Mouse (Mus musculus) lung, postnatal 4 days (tissue): ENCODE data around the gene Map2k2.
"Not testable (repeated sequence)": the region's sequence is repeated elsewhere in the genome, so short reads cannot be mapped to it uniquely, and the experiment has no call there.

Experiments used
- DNase-seq, 2 experiments: peaks; one replicate each; pipeline ENCODE4 v3.0.0; 2021

Gene Map2k2

GRCm38 (mm10) chr10:81105565-81106112, at the start of gene Map2k2:
Gene Map2k2 (plus strand): TSS chr10:81105915.
- peak; percentile 99 for DNase-seq

DNA sequence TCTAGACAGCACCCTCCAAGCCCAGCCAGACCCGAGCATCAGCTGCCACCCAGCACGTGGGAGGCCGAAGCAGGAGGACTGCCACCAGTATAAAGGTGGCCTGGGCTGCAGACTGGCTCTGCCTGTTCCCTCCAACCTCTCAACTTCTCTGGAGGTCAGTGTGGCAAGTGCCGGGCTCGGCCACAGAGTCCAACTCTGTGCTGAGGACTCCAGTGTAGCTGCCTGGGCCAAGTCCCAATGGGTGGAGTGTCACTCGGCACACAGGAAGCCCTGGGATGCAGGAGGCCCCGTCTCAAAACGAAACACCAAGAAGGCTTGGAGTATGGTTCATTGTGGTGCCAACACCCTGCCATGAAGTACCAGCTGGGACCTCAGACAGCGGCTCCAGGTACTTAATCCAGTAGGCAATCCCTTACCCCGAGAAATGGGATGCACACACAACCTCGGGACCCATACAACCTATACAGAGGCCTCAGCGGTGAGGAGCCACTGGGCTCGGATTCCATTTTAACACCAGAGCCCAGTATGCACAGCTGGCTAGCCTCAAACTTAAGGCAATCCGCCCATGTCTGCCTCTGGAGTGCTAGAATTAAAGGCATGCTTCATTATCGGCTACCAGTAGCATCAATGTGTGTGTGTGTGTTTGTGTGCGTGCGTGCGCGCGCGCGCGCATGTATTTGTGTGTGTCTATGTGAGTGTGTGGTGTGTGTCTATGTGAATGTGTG, 48.1 kb upstream of the Map2k2 start:
- DNase-seq: no peak

GRCm38 (mm10) chr10:81058896-81059295, 46.8 kb upstream of the Map2k2 start:
- no peak for DNase-seq

DNA sequence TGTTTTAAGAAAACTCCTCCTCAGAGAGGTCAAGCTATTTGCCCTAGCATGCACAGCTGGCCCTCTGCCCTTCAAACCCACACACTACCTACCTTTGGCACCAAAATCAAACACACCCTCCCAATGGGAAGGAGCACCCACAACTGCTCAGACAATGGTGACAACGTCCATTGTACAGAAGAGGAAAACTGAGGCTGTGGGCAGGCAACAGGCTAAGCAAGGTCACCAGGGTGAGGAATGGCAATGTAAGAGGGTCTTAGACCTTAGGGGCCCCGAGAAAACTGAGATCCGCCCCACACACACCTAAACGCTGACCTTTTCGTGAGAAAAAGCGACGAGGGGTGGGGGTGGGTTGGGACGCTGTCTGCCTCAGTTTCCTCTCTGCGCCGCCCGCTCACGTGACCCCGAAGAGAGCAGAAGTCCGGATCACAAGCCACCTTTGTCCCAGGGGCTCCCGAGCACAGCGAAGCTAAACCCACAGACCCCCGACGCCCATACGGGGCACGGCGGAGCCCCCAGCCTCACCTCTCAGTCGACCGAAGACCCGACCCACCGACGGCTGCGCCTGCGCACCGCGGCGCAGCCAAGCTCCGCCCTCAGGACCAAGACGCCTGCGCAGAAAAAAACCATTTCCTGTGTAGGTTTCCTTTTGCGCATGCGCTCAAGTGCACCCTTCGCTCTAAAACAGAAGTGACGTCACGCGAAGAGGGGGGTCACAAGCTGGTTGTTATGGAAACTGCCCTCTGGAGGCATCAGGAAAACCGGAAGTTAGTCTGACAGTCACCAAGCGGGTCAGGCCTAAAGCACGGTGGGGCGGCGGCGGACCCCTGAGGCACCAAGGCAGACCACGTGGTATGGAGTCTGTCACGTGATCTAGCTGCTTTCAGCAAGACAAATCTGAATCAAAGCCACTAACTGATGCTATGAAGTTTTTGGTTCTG, 45.8 kb upstream of the Map2k2 start, which contains the start of gene Sgta:
TSS of gene Sgta (minus strand) at position 579 of the 941 bp plus-strand sequence.
- DNase-seq: peak; percentile 99

DNA sequence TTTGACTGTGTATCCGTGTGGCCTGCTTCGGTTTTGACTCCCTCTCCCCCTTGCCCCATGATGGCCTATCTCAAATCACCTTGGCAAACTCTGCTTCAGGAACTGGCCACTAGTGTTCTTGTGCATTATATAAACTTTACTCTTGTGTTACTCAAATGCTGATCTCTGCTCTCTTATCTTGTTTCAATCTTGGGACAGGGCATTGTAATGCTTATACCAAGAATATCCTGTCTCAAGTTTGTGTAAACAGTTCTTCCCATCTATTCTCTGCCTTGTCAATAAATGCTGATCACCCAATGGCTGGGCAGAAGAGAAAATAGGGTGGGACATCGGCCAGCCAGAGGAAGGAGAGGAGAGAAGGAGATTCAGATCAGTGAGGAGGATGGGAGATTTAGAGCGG, 43.0 kb upstream of the Map2k2 start:
- peak in 1 of 2 experiments; percentile 26 for DNase-seq

DNA sequence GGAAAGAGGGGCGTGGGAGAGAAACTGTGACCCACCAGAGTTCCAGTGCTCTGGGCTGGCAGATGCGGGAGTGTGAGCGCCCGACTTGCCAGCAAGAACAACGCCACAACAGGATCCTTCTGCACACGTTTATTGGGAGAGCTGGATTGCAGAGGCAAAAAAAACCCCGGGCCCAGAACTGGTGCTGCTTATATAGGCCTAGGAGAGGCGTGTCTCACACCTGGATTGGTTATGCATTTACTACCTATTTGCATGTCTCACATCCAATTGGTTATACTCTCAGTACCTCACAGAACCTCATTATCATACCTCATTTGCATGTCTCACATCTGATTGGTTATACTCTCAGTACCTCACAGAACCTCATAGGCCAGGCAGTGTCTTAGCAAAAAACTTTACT, 41.2 kb upstream of the Map2k2 start:
- not testable (repeated sequence) for DNase-seq

- no peak for DNase-seq
Measured at GRCm38 (mm10) chr10:81068706-81069105, 37.0 kb upstream of the Map2k2 start.

DNA sequence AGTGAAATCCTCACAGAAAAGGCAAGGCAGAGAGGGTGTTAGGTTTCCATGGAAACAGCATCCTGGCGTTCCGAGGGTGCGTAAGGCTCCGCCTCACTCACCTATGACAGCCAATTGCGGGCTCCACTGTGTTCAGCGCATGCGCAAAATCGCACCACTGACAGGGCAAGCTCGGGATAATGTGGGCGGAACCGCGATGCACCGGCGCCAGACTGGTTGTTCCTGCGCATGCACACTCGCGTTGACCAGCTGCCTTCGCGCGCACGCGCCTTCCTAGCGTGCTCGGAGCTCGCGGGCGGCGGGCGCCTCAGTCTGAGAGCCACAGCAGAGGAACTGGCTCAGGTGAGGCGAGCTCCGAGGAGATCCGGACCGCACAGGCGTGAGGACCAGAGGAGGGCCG, 35.9 kb upstream of the Map2k2 start, which contains the start of gene Thop1:
TSS of gene Thop1 (plus strand) at position 200 of the 400 bp plus-strand sequence.
- peak; percentile 98 to 99 for DNase-seq

DNA sequence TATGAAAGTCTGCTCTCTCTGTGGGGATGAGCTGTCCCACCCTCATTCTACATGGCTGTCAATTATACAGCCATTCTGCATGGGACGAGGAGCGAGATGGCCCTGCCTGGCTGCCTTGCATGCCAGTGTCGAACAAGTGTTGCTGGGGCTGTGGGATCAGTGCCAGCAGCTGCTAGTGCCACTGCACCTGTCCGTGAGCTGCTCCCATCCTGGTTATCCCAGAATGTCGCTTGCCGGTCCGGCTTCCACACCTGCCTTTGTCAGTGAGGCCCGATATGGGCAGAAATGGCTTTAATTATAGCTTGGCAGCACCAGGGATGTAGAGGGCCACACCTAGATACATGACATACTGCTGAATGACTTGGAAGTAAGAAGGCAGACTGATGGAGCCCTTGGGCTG, 33.4 kb upstream of the Map2k2 start:
- no peak for DNase-seq

- no peak for DNase-seq
Measured at GRCm38 (mm10) chr10:81073464-81073863, 32.3 kb upstream of the Map2k2 start.

DNA sequence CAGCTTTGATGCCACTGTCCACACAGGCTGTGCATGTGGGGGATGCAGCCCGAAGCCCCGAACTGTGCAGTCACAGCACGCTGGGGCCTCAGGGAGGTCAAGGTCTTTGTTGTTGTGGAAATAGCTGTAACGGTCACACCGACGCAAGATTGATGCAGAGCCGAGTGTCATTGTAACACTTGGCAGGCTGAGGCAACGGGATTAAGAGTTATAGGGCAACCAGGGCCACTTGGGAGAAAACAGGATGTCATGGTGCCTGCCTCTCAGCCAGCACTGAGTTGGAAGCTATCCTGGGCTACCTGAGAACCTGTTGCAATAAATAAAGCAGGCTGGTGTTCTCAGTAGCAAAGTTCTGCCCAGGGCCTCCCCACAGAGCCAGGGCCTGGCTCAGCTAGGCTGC, 30.0 kb upstream of the Map2k2 start:
- no peak for DNase-seq

DNA sequence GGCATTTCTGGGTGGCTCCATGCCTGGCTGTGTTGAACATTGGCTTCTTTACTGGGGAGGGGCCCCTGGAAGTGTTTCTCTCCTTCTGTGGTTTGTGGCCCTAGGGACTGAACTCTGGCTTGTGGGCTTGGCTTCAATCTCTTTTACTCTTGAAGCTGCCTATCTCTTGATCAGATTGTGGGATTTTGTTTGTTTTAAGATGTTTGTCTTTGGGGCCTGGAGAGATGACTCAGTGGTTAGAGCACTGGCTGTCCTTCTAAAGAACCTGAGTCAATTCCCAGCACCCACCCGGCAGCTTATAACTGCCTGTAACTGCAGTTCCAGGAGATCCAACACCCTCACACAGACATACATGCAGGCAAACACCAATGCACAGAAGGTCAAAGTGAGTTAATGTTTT, 29.4 kb upstream of the Map2k2 start:
- DNase-seq: no peak

GRCm38 (mm10) chr10:81077916-81078315, 27.8 kb upstream of the Map2k2 start:
- no peak for DNase-seq

GRCm38 (mm10) chr10:81080008-81080655, 25.6 kb upstream of the Map2k2 start:
- no peak for DNase-seq

GRCm38 (mm10) chr10:81082168-81082960, 23.4 kb upstream of the Map2k2 start:
- peak in 1 of 2 experiments; percentile 83 for DNase-seq

DNA sequence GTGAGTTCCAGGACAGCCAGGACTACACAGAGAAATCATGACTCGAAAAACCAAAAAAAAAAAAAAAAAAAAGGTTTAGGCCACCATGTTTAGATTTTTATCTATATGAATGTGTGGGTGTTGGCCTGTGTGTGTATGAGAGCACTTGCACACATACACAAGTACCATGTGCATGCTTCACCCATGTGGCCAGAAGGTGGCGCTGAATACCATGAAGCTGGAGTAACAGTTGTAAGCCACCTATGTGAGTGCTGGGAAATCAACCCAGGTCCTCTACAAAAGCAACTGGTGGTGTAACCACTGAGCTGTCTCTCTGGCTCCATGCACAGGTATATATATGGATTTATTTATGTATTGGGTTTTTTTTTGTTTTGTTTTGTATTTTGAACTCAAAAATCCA, 18.7 kb upstream of the Map2k2 start:
- DNase-seq: no peak

- DNase-seq: no peak
Measured at GRCm38 (mm10) chr10:81089216-81089615, 16.5 kb upstream of the Map2k2 start.

DNA sequence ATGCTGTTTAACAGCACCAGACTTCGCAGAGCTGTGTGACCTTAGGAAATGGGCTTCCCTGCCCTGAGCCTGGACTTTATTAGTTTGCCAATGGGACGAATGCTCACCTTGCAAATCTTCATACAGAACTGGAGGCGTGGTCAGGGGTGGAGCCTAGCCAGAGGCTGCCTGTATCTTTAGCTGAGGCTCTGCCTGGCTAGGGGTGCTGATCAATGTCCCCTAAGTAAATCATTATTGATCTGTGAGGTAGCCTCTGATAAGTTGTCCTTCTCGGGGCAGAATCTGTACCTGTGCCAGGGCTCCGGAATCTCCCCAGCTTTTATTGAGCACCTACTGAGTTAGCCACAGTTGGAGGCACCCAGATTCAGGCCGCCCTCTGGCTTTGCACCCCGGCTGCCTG, 15.1 kb upstream of the Map2k2 start:
- no peak for DNase-seq

- DNase-seq: peak; percentile 51 to 58
Measured at GRCm38 (mm10) chr10:81092465-81093250, 13.1 kb upstream of the Map2k2 start.

- DNase-seq: no peak
Measured at GRCm38 (mm10) chr10:81094931-81095678, 10.6 kb upstream of the Map2k2 start.
